Mouse (Mus musculus) forebrain, postnatal 0 days (tissue): ENCODE data around the gene Tnnt1. TPM values are rescaled to one million over a fixed set of nuclear protein-coding genes. Genes with fewer than 3 reads are reported as not detected.

Source experiments
- ATAC-seq: fragments of 200-750 bp; cut with Nextera tagmentation; 2 replicates; pipeline ENCODE4 v1.8.0; 2017; ENCODE audit warnings: mild to moderate bottlenecking, moderate library complexity
- DNase-seq: peaks from one replicate; pipeline ENCODE4 v3.0.0-alpha.2; 2015
- H3K27ac ChIP-seq: fragments of 300-500 bp; sonication (generic); 2 replicates; pipeline ENCODE4 v1.5.1; 2014; ENCODE audit warnings: low read depth, mild to moderate bottlenecking, antibody characterized with exemption, low read length, moderate library complexity, mixed read lengths
- H3K27me3 ChIP-seq: fragments of 300-500 bp; sonication (generic); 2 replicates; pipeline ENCODE4 v1.6.1; 2014; ENCODE audit warnings: mild to moderate bottlenecking, low read length, mixed read lengths; ENCODE audit not compliant: insufficient read depth
- H3K36me3 ChIP-seq: fragments of 300-500 bp; sonication (generic); 2 replicates; pipeline ENCODE4 v1.6.1; 2014; ENCODE audit warnings: mild to moderate bottlenecking, moderate library complexity; ENCODE audit not compliant: insufficient read depth
- H3K4me1 ChIP-seq: fragments of 300-500 bp; sonication (generic); 2 replicates; pipeline ENCODE4 v1.6.1; 2014; ENCODE audit warnings: antibody characterized with exemption; ENCODE audit not compliant: insufficient read depth
- H3K4me2 ChIP-seq: fragments of 300-500 bp; sonication (generic); 2 replicates; pipeline ENCODE4 v1.6.1; 2014; ENCODE audit warnings: low read depth, mild to moderate bottlenecking, moderate library complexity
- H3K4me3 ChIP-seq: fragments of 300-500 bp; sonication (generic); 2 replicates; pipeline ENCODE4 v1.5.1; 2014; ENCODE audit warnings: low read depth, low read length, mixed read lengths
- H3K9ac ChIP-seq: fragments of 300-500 bp; sonication (generic); 2 replicates; pipeline ENCODE4 v1.6.1; 2014; ENCODE audit warnings: mild to moderate bottlenecking
- H3K9me3 ChIP-seq: fragments of 300-500 bp; sonication (generic); 2 replicates; pipeline ENCODE4 v1.6.1; 2016; ENCODE audit warnings: low read length
- CTCF ChIP-seq: sonication (generic); IDR thresholded peaks from 2 replicates; pipeline ENCODE4 v1.5.1; 2016; ENCODE audit warnings: antibody characterized with exemption, control low read depth, low read depth
- WGBS: fragments of 180-500 bp; shearing (Covaris S2); extraction: QIAGEN DNeasy Blood & Tissue Kit; methylation state at CpG from one replicate; pipeline ENCODE4 v1.1.7; 2014; 5-methylcytosine and 5-hydroxymethylcytosine counted together
- polyA plus RNA-seq: library from polyadenylated mRNA; unstranded; fragments of >200 nt; fragmentation: Nextera tagmentation; extraction: Ambion mirVana; gene quantifications from 2 replicates; pipeline ENCODE4 v1.2.1, GENCODE M21; 2015
- total RNA-seq: library from RNA; depleted of rRNA; stranded (reverse); fragments of >200 nt; gene quantifications from 2 replicates; pipeline ENCODE4 v1.2.3, GENCODE M21; 2014; rRNA removed

The Tnnt1 gene
- total and polyA plus RNA-seq, 2 experiments from 2014 or later = 2.9 to 3.9 TPM

- Histone ChIP-seq H3K36me3 (no peaks in the 10 kb centered on the region), H3K9ac (no peak overlapping the region), H3K4me2 (no peak overlapping the region), H3K27ac (no peak overlapping the region), H3K4me1 (no peaks in the 10 kb centered on the region), H3K27me3 (no peaks in the 10 kb centered on the region), H3K4me3 (no peak overlapping the region), H3K9me3 (no peaks in the 10 kb centered on the region)
- 16% methylated on average over 12 of the region's 12 CpGs for WGBS
- TF ChIP-seq CTCF = no peak
- ATAC-seq = no peak
- no peak for DNase-seq
Measured at GRCm38 (mm10) chr7:4464194-4464824, 51.9 kb downstream of the Tnnt1 start.

- peak within 1 kb of the TSS; percentile 21; the same call in 1 of the 2 replicates for H3K4me3 ChIP-seq
- H3K4me2 ChIP-seq = peak within 1 kb of the TSS; percentile 43
- peak; percentile 59 for ATAC-seq
- H3K4me1 ChIP-seq = no peaks in the 10 kb centered on the region
- DNase-seq = no peak
- H3K9ac ChIP-seq = 0 out of 2 replicates have a peak within 1 kb of the TSS, but pooled peaks have one; percentile 28
- no peak within 1 kb of the TSS; the same call in 1 of the 2 replicates for H3K27ac ChIP-seq
- H3K27me3 ChIP-seq = no peaks in the 10 kb centered on the region
- TF ChIP-seq CTCF = no peak
- no peaks in the 10 kb centered on the region for H3K9me3 ChIP-seq
- WGBS = 51% methylated on average over 12 of the region's 16 CpGs
- no peaks in the 10 kb centered on the region for H3K36me3 ChIP-seq
Measured at GRCm38 (mm10) chr7:4460576-4461434, 55.4 kb downstream of the Tnnt1 start, which contains the start of gene Eps8l1. Gene Eps8l1, plus strand, starts transcription at chr7:4460674.

Other genes with a start within 250 kb of the Tnnt1 start
- not detected in 2 replicates for gene Ncr1, start 178.7 kb downstream of the Tnnt1 start, total RNA-seq
- gene Ncr1, start 178.7 kb downstream of the Tnnt1 start, polyA plus RNA-seq = not detected in 2 replicates
- gene Gp6, start 118.6 kb downstream of the Tnnt1 start, total RNA-seq = not detected in 2 replicates
- not detected in 2 replicates for gene Gp6, start 118.6 kb downstream of the Tnnt1 start, polyA plus RNA-seq
- gene Rdh13, start 70.7 kb downstream of the Tnnt1 start, total RNA-seq = 73.9 and 84.5 TPM in 2 replicates
- gene Rdh13, start 70.7 kb downstream of the Tnnt1 start, polyA plus RNA-seq = 28.5 and 37.9 TPM in 2 replicates
- 3.2 and 8.6 TPM in 2 replicates for gene Eps8l1, start 55.7 kb downstream of the Tnnt1 start, total RNA-seq
- gene Eps8l1, start 55.7 kb downstream of the Tnnt1 start, polyA plus RNA-seq = 4.6 and 7.4 TPM in 2 replicates
- gene Ppp1r12c, start 14.7 kb downstream of the Tnnt1 start, total RNA-seq = 94.2 and 100 TPM in 2 replicates
- 27.8 and 35.1 TPM in 2 replicates for gene Ppp1r12c, start 14.7 kb downstream of the Tnnt1 start, polyA plus RNA-seq
- 0.62 and 3.6 TPM in 2 replicates for gene Tnni3, start 7.8 kb upstream of the Tnnt1 start, total RNA-seq
- 0.89 and 1.2 TPM in 2 replicates for gene Tnni3, start 7.8 kb upstream of the Tnnt1 start, polyA plus RNA-seq
- gene Dnaaf3, start 16.1 kb upstream of the Tnnt1 start, total RNA-seq = 0.62 and 2.2 TPM in 2 replicates
- 1.3 and 2.0 TPM in 2 replicates for gene Dnaaf3, start 16.1 kb upstream of the Tnnt1 start, polyA plus RNA-seq
- gene Syt5, start 31.2 kb upstream of the Tnnt1 start, total RNA-seq = 170 and 231 TPM in 2 replicates
- 301 and 305 TPM in 2 replicates for gene Syt5, start 31.2 kb upstream of the Tnnt1 start, polyA plus RNA-seq
- 0.54 and 2.9 TPM in 2 replicates for gene Ptprh, start 87.7 kb upstream of the Tnnt1 start, total RNA-seq
- gene Ptprh, start 87.7 kb upstream of the Tnnt1 start, polyA plus RNA-seq = 1.0 and 1.1 TPM in 2 replicates
- gene Tmem86b, start 115.0 kb upstream of the Tnnt1 start, total RNA-seq = 10.8 and 11.8 TPM in 2 replicates
- 0.64 and 0.70 TPM in 2 replicates for gene Tmem86b, start 115.0 kb upstream of the Tnnt1 start, polyA plus RNA-seq
- 89.3 and 99.1 TPM in 2 replicates for gene Ppp6r1, start 142.6 kb upstream of the Tnnt1 start, total RNA-seq
- gene Ppp6r1, start 142.6 kb upstream of the Tnnt1 start, polyA plus RNA-seq = 5.1 and 8.3 TPM in 2 replicates
- 188 and 219 TPM in 2 replicates for gene Hspbp1, start 168.7 kb upstream of the Tnnt1 start, total RNA-seq
- 206 and 214 TPM in 2 replicates for gene Hspbp1, start 168.7 kb upstream of the Tnnt1 start, polyA plus RNA-seq
- gene Brsk1, start 174.2 kb upstream of the Tnnt1 start, total RNA-seq = 188 and 205 TPM in 2 replicates
- gene Brsk1, start 174.2 kb upstream of the Tnnt1 start, polyA plus RNA-seq = 4.6 and 6.2 TPM in 2 replicates
- gene Tmem150b, start 208.9 kb upstream of the Tnnt1 start, total RNA-seq = not detected in 2 replicates
- 0.18 TPM in 1 of 2 replicates, not detected in the other for gene Tmem150b, start 208.9 kb upstream of the Tnnt1 start, polyA plus RNA-seq
- gene Kmt5c, start 223.7 kb upstream of the Tnnt1 start, total RNA-seq = 36.8 and 59.1 TPM in 2 replicates
- 32.3 and 35.1 TPM in 2 replicates for gene Kmt5c, start 223.7 kb upstream of the Tnnt1 start, polyA plus RNA-seq
- gene Cox6b2, start 236.7 kb upstream of the Tnnt1 start, total RNA-seq = 3.8 and 4.8 TPM in 2 replicates
- gene Cox6b2, start 236.7 kb upstream of the Tnnt1 start, polyA plus RNA-seq = 19.8 and 23.3 TPM in 2 replicates